In the genomic region with DNA sequence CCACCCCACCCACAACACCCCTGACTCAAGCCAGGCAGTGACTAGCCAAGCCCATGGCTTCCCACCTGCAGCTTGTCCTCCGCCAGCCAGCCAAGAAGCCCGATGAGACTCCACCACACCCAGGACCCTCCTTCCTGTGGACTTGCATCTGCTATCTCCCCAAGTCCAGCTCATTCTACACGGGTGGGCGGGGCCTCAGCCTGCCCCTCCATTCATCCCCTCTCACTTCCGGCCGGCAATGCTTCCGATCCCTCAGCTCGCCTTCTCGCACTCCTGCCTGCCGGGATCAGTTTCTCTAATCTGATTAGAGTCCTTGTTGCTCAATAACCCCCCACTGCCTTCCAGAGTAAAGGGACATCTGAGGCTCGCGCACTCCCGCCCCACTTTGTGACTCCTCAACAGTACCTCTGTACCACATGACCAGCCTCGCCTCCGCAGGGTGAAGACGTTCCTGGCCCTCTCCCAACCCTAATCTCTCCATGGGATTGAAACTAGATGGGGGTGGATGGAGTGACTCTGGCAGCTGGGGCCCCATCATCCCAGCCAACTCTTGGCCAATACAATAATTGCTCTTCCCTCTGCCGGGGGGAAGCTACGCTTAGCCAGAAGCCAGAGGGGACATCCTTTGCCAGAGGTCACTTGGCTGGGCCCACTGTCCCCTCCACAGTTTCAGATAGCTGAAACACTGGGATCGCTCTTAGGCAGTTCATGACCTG, we compare ENCODE assay signal across 8 mouse cellular contexts. TPM values are rescaled to one million over a fixed set of nuclear protein-coding genes. Genes with fewer than 3 reads are reported as not detected.
DNase-seq lines count a peak whose midpoint lies in the region; ATAC-seq and TF ChIP-seq lines count a peak whose summit lies in the region.

No protein-coding gene starts in this region.

- TF ChIP-seq CTCF in gastrocnemius, adult 2 months (IDR thresholded peaks at IDR 0.05), result no peak
- TF ChIP-seq CTCF in lung, embryonic 14.5 days (IDR thresholded peaks at IDR 0.05; ENCODE audit: low read depth), result no peak

- H3K4me3 ChIP-seq in gastrocnemius, adult 2 months, result peak overlapping the region; percentile 30
- H3K4me3 ChIP-seq in embryonic facial prominence, embryonic 15.5 days (replicated peaks), result peak overlapping the region; percentile 15
- H3K4me3 ChIP-seq in hindbrain, embryonic 11.5 days (ENCODE audit: low read depth, low read length), result no peak overlapping the region
- H3K4me3 ChIP-seq in lung, embryonic 14.5 days (ENCODE audit: low read depth, low read length), result peak overlapping the region; percentile 10; the same call in 1 of the 2 replicates
- 0 out of 2 replicates have a peak overlapping the region, but pooled peaks have one; percentile 10 for H3K4me3 ChIP-seq in stomach, embryonic 16.5 days (replicated peaks; ENCODE audit: low read length)

- H3K27me3 ChIP-seq in embryonic facial prominence, embryonic 15.5 days, result peaks cover 40% of the 10 kb centered on the region
- peaks cover 19% of the 10 kb centered on the region for H3K27me3 ChIP-seq in hindbrain, embryonic 11.5 days (ENCODE audit: control insufficient read depth, insufficient read depth, low read length)
- H3K27me3 ChIP-seq in lung, embryonic 14.5 days (ENCODE audit: insufficient read depth, low read length), result peaks cover 28% of the 10 kb centered on the region
- H3K27me3 ChIP-seq in stomach, embryonic 16.5 days (ENCODE audit: control insufficient read depth, insufficient read depth, low read length), result peaks cover 14% of the 10 kb centered on the region

- WGBS in embryonic facial prominence, embryonic 15.5 days, result 14% methylated on average over 19 of the region's 19 CpGs
- 20% methylated on average over 19 of the region's 19 CpGs for WGBS in hindbrain, embryonic 11.5 days
- 10% methylated on average over 19 of the region's 19 CpGs for WGBS in lung, embryonic 14.5 days
- WGBS in stomach, embryonic 16.5 days, result 10% methylated on average over 19 of the region's 19 CpGs

- no peak overlapping the region for H3K9ac ChIP-seq in embryonic facial prominence, embryonic 15.5 days
- H3K9ac ChIP-seq in hindbrain, embryonic 11.5 days (ENCODE audit: low read depth, low read length), result no peak overlapping the region
- no peak overlapping the region for H3K9ac ChIP-seq in lung, embryonic 14.5 days
- no peak overlapping the region for H3K9ac ChIP-seq in stomach, embryonic 16.5 days (ENCODE audit: low read length)

- intact Hi-C loops in gastrocnemius, adult 2 months (cut with DNase I), result no loop called here

- H3K9me3 ChIP-seq in embryonic facial prominence, embryonic 15.5 days (replicated peaks), result no peaks in the 10 kb centered on the region
- H3K9me3 ChIP-seq in hindbrain, embryonic 11.5 days (ENCODE audit: control insufficient read depth, low read length), result no peaks in the 10 kb centered on the region
- H3K9me3 ChIP-seq in lung, embryonic 14.5 days (ENCODE audit: low read depth, low read length), result no peaks in the 10 kb centered on the region
- no peaks in the 10 kb centered on the region for H3K9me3 ChIP-seq in stomach, embryonic 16.5 days (replicated peaks; ENCODE audit: control insufficient read depth, low read length)

- DNase-seq in gastrocnemius, adult 2 months, result peak; percentile 60
- DNase-seq in gastrocnemius, postnatal 10 days, result no peak
- DNase-seq in hindbrain, embryonic 11.5 days (ENCODE audit: low spot score), result peak; percentile 54
- peak; percentile 83 for DNase-seq in lung, embryonic 14.5 days
- no peak for DNase-seq in cerebellum, adult 18-20 months
- DNase-seq in layer of hippocampus, adult 9-10 months (ENCODE audit: low spot score), result no peak

- H3K27ac ChIP-seq in gastrocnemius, adult 2 months, result no peak overlapping the region
- H3K27ac ChIP-seq in embryonic facial prominence, embryonic 15.5 days (replicated peaks), result no peak overlapping the region
- H3K27ac ChIP-seq in hindbrain, embryonic 11.5 days (ENCODE audit: low read depth, low read length), result no peak overlapping the region
- peak overlapping the region; percentile 66; the same call in 1 of the 2 replicates for H3K27ac ChIP-seq in lung, embryonic 14.5 days (ENCODE audit: low read depth)
- H3K27ac ChIP-seq in stomach, embryonic 16.5 days (ENCODE audit: low read length), result no peak overlapping the region

- no peak for ATAC-seq in embryonic facial prominence, embryonic 15.5 days (ENCODE audit: insufficient number of reproducible peaks, low FRiP score, low TSS enrichment, low read depth)
- ATAC-seq in hindbrain, embryonic 11.5 days (ENCODE audit: low FRiP score), result no peak
- peak; percentile 44 for ATAC-seq in lung, embryonic 14.5 days (ENCODE audit: insufficient read depth)
- ATAC-seq in stomach, embryonic 16.5 days (ENCODE audit: insufficient read depth, low FRiP score), result 0 out of 2 replicates have a peak, but pooled peaks have one; percentile 5

- peak overlapping the region; percentile 31; the same call in 1 of the 2 replicates for H3K4me2 ChIP-seq in embryonic facial prominence, embryonic 15.5 days (replicated peaks)
- peak overlapping the region; percentile 24 for H3K4me2 ChIP-seq in hindbrain, embryonic 11.5 days (replicated peaks; ENCODE audit: low read depth, low read length)
- peak overlapping the region; percentile 48 for H3K4me2 ChIP-seq in lung, embryonic 14.5 days
- peak overlapping the region; percentile 42 for H3K4me2 ChIP-seq in stomach, embryonic 16.5 days (ENCODE audit: low read depth, low read length)

- H3K36me3 ChIP-seq in embryonic facial prominence, embryonic 15.5 days, result no peaks in the 10 kb centered on the region
- H3K36me3 ChIP-seq in hindbrain, embryonic 11.5 days (ENCODE audit: control insufficient read depth, insufficient read depth, low read length), result no peaks in the 10 kb centered on the region
- H3K36me3 ChIP-seq in lung, embryonic 14.5 days (ENCODE audit: insufficient read depth), result no peaks in the 10 kb centered on the region
- no peaks in the 10 kb centered on the region for H3K36me3 ChIP-seq in stomach, embryonic 16.5 days (ENCODE audit: control insufficient read depth, insufficient read depth, low read length)

- peaks cover 49% of the 10 kb centered on the region for H3K4me1 ChIP-seq in embryonic facial prominence, embryonic 15.5 days
- H3K4me1 ChIP-seq in hindbrain, embryonic 11.5 days (replicated peaks; ENCODE audit: control insufficient read depth, insufficient read depth, low read length), result peaks cover 11% of the 10 kb centered on the region
- peaks cover 16% of the 10 kb centered on the region for H3K4me1 ChIP-seq in lung, embryonic 14.5 days (ENCODE audit: insufficient read depth)
- peaks cover 25% of the 10 kb centered on the region for H3K4me1 ChIP-seq in stomach, embryonic 16.5 days (ENCODE audit: control insufficient read depth, insufficient read depth, low read length)

RNA-seq across cellular contexts. Expression of a gene that starts 4.1 kb away (rescaled TPM):
- not detected for total RNA-seq in gastrocnemius, adult 2 months (2021)
- total RNA-seq in gastrocnemius, postnatal 10 days (2021), result 1 to 10 TPM in 1 of 2 experiments, under 1 TPM in 1; 0.68 to 1.1 TPM
- 1.8 and 2.2 TPM in 2 replicates for polyA plus RNA-seq in embryonic facial prominence, embryonic 15.5 days (2015; fragmentation: Nextera tagmentation; extraction: Ambion mirVana)
- 2.3 and 2.6 TPM in 2 replicates for polyA plus RNA-seq in hindbrain, embryonic 11.5 days (2014; fragmentation: Nextera tagmentation; extraction: Ambion mirVana)
- 0.92 and 1.7 TPM in 2 replicates for polyA plus RNA-seq in lung, embryonic 14.5 days (2014; fragmentation: Nextera tagmentation; extraction: Ambion mirVana)
- 1.8 and 2.0 TPM in 2 replicates for polyA plus RNA-seq in stomach, embryonic 16.5 days (2015; fragmentation: Nextera tagmentation; extraction: Ambion mirVana)

RNA-seq across cellular contexts. Expression of a gene that starts 10.9 kb away (rescaled TPM):
- 100 to 1,000 TPM in 1 of 2 experiments, 10 to 100 TPM in 1; 52.1 to 132 TPM for total RNA-seq in gastrocnemius, adult 2 months (2021)
- total RNA-seq in gastrocnemius, postnatal 10 days (2021), result 10 to 100 TPM; 33.6 to 37.4 TPM
- 19.7 and 26.3 TPM in 2 replicates for polyA plus RNA-seq in embryonic facial prominence, embryonic 15.5 days (2015; fragmentation: Nextera tagmentation; extraction: Ambion mirVana)
- polyA plus RNA-seq in hindbrain, embryonic 11.5 days (2014; fragmentation: Nextera tagmentation; extraction: Ambion mirVana), result 2.5 and 3.2 TPM in 2 replicates
- polyA plus RNA-seq in lung, embryonic 14.5 days (2014; fragmentation: Nextera tagmentation; extraction: Ambion mirVana), result 2.1 and 2.2 TPM in 2 replicates
- 1.3 and 2.6 TPM in 2 replicates for polyA plus RNA-seq in stomach, embryonic 16.5 days (2015; fragmentation: Nextera tagmentation; extraction: Ambion mirVana)

RNA-seq across cellular contexts. Expression of a gene that starts 20.5 kb away (rescaled TPM):
- total RNA-seq in gastrocnemius, adult 2 months (2021), result not detected
- not detected for total RNA-seq in gastrocnemius, postnatal 10 days (2021)
- polyA plus RNA-seq in embryonic facial prominence, embryonic 15.5 days (2015; fragmentation: Nextera tagmentation; extraction: Ambion mirVana), result 26.6 and 26.9 TPM in 2 replicates
- polyA plus RNA-seq in hindbrain, embryonic 11.5 days (2014; fragmentation: Nextera tagmentation; extraction: Ambion mirVana), result 0.96 and 1.4 TPM in 2 replicates
- polyA plus RNA-seq in lung, embryonic 14.5 days (2014; fragmentation: Nextera tagmentation; extraction: Ambion mirVana), result 11.9 and 13.1 TPM in 2 replicates
- polyA plus RNA-seq in stomach, embryonic 16.5 days (2015; fragmentation: Nextera tagmentation; extraction: Ambion mirVana), result 44.2 and 53.2 TPM in 2 replicates

Comparison
In these comparisons a context has a peak if more than half of its experiments do, and no peak if none do; other contexts are left out.
1. DNase-seq: peak in gastrocnemius, adult 2 months (single experiment), hindbrain, embryonic 11.5 days (single experiment) and lung, embryonic 14.5 days (single experiment); none in gastrocnemius, postnatal 10 days (single experiment), cerebellum, adult 18-20 months (0 of 2) and layer of hippocampus, adult 9-10 months (single experiment).
2. ATAC-seq: peak in lung, embryonic 14.5 days (single experiment) and stomach, embryonic 16.5 days (single experiment); none in embryonic facial prominence, embryonic 15.5 days (single experiment) and hindbrain, embryonic 11.5 days (single experiment).
3. Peak in every context shown above with its lines, with median percentiles within 50 percentile points of each other: H3K4me2 ChIP-seq.